Mouse (Mus musculus): ENCODE data around the gene Haus4. TPM values are rescaled to one million over a fixed set of nuclear protein-coding genes. Genes with fewer than 3 reads are reported as not detected.
A peak's percentile ranks its signal among the peaks of the same experiment; 100 is the strongest.

The Haus4 gene
- total RNA-seq, 2 experiments from 2014 or later: 31.0 to 32.5 TPM

- DNase-seq: peak; percentile 80
These were observed 60.2 kb downstream of the Haus4 start for GRCm38 (mm10) chr14:54494234-54494633.

DNA sequence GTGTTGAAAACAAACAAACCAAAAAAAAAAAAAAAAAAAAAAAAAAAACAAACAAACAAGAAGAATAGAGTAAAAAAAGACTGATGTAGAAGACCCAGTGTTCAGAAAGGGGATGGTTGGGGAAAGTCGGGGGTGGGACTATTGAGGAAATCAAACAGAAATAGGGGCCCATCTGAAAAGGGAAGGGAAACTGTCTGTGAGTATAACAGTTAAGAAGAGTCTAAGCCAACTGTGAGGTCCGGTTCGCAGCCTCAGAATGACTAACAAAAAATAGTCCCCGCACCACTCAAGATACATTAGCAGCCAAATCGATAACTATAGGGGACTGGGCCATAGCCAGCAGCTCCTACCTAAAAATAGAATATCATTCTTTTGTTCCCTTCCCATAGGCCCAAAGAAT lies 61.2 kb downstream of the Haus4 start:
- no peak for DNase-seq

- no peak for DNase-seq
These were observed 61.9 kb downstream of the Haus4 start for GRCm38 (mm10) chr14:54492345-54493131.

Other genes starting within 250 kb of the Haus4 start
- gene Oxa1l, start 193.8 kb downstream of the Haus4 start, total RNA-seq (2021): 100 to 1,000 TPM; 114 to 138 TPM
- 1 to 10 TPM; 6.2 to 7.9 TPM for gene Slc7a7, start 136.8 kb downstream of the Haus4 start, total RNA-seq (2021)
- gene Mrpl52, start 127.7 kb downstream of the Haus4 start, total RNA-seq (2021): 100 to 1,000 TPM; 204 to 212 TPM
- gene Mmp14, start 123.0 kb downstream of the Haus4 start, total RNA-seq (2021): 100 to 1,000 TPM; 127 to 128 TPM
- gene Lrp10, start 90.5 kb downstream of the Haus4 start, total RNA-seq (2021): 10 to 100 TPM; 71.9 to 89.4 TPM
- gene Rem2, start 78.5 kb downstream of the Haus4 start, total RNA-seq (2021): under 1 TPM; 0.39 to 0.87 TPM
- 10 to 100 TPM; 41.1 to 42.1 TPM for gene Prmt5, start 37.1 kb downstream of the Haus4 start, total RNA-seq (2021)
- gene Ajuba, start 22.9 kb upstream of the Haus4 start, total RNA-seq (2021): 10 to 100 TPM; 18.9 to 20.7 TPM
- gene 4931414P19Rik, start 51.4 kb upstream of the Haus4 start, total RNA-seq (2021): 1 to 10 TPM; 4.9 to 6.9 TPM
- gene Psmb5, start 63.4 kb upstream of the Haus4 start, total RNA-seq (2021): 100 to 1,000 TPM; 226 to 247 TPM
- gene Psmb11, start 66.8 kb upstream of the Haus4 start, total RNA-seq (2021): not detected
- not detected for gene Gm17606, start 86.3 kb upstream of the Haus4 start, total RNA-seq (2021)
- 1 to 10 TPM; 1.7 to 2.5 TPM for gene Cdh24, start 86.7 kb upstream of the Haus4 start, total RNA-seq (2021)
- gene 1700123O20Rik, start 131.6 kb upstream of the Haus4 start, total RNA-seq (2021): 10 to 100 TPM; 35.5 to 36.6 TPM
- gene Acin1, start 132.3 kb upstream of the Haus4 start, total RNA-seq (2021): 100 to 1,000 TPM; 132 to 167 TPM
- not detected for gene Gm29776, start 144.2 kb upstream of the Haus4 start, total RNA-seq (2021)
- gene Cebpe, start 157.6 kb upstream of the Haus4 start, total RNA-seq (2021): under 1 TPM; 0.57 to 0.70 TPM
- gene Slc7a8, start 227.3 kb upstream of the Haus4 start, total RNA-seq (2021): 10 to 100 TPM; 29.4 to 30.6 TPM

Data from adrenal gland, postnatal 10 days (tissue).